Comparison of ENCODE assay signal across 22 mouse cellular contexts in genomic region chr13:16646056-16646455, GRCm38 (mm10).
A peak's percentile ranks its signal among the peaks of the same experiment; 100 is the strongest.
DNase-seq lines count a peak whose midpoint lies in the region; ATAC-seq lines count a peak whose summit lies in the region.
"Had no signal": no experiment of that assay in that cellular context is flagged by ENCODE, and none has a peak within 500 bp of the region (broad histone marks: within the 10 kb centered on the region; RNA-seq: fewer than 3 reads in every experiment).

No protein-coding gene starts in this region.

- no peak overlapping the region for H3K9ac ChIP-seq in forebrain, embryonic 14.5 days (ENCODE audit: low read length)
- H3K9ac ChIP-seq in forebrain, embryonic 11.5 days (ENCODE audit: low read length): no peak overlapping the region
- H3K9ac ChIP-seq: stomach, embryonic 15.5 days had no signal

- H3K4me2 ChIP-seq in forebrain, embryonic 14.5 days (ENCODE audit: low read length): no peak overlapping the region
- H3K4me2 ChIP-seq in forebrain, embryonic 11.5 days (ENCODE audit: low read depth, low read length, severe bottlenecking): no peak overlapping the region
- H3K4me2 ChIP-seq: liver, embryonic 11.5 days; stomach, embryonic 15.5 days had no signal

- no peak overlapping the region for H3K4me3 ChIP-seq in forebrain, embryonic 14.5 days (ENCODE audit: low read depth, low read length)
- no peak overlapping the region for H3K4me3 ChIP-seq in forebrain, embryonic 11.5 days (ENCODE audit: low read depth, low read length)
- H3K4me3 ChIP-seq: heart, embryonic 10.5 days; hindbrain, embryonic 10.5 days; myocyte; stomach, embryonic 15.5 days had no signal

- DNase-seq in forebrain, embryonic 14.5 days (ENCODE audit: low spot score): peak; percentile 45
- no peak for DNase-seq in forebrain, embryonic 11.5 days (ENCODE audit: low spot score)
- peak; percentile 21 for DNase-seq in right cerebral cortex, adult 18-20 months
- DNase-seq in right cerebral cortex, postnatal 36 days (ENCODE audit: low spot score in 2 of 2): no peak
- DNase-seq in layer of hippocampus, adult 9-11 months: peak; percentile 78
- no peak for DNase-seq in ovary, adult 18-20 months (ENCODE audit: low spot score)
- no peak for DNase-seq in heart, adult 9 months (ENCODE audit: low spot score in 2 of 2)
- DNase-seq: adrenal gland, adult 2 months; cerebellum, adult 8-10 months; embryo, embryonic 11 days; kidney, adult 18-20 months; kidney, postnatal 10 days; lung, adult 18-20 months; lung, postnatal 14 days; midbrain, embryonic 14.5 days; right cerebral cortex, postnatal 14 days; thymus, adult 2 months had no signal

- peak; percentile 51; the same call in 1 of the 2 replicates for ATAC-seq in forebrain, embryonic 14.5 days
- no peak for ATAC-seq in forebrain, embryonic 11.5 days (replicated peaks; ENCODE audit: low FRiP score)

- H3K36me3 ChIP-seq in forebrain, embryonic 14.5 days (ENCODE audit: control insufficient read depth, insufficient read depth, low read length): no peaks in the 10 kb centered on the region
- no peaks in the 10 kb centered on the region for H3K36me3 ChIP-seq in forebrain, embryonic 11.5 days (ENCODE audit: control insufficient read depth, insufficient read depth, low read length)
- H3K36me3 ChIP-seq: heart, embryonic 10.5 days; hindbrain, embryonic 10.5 days; stomach, embryonic 15.5 days had no signal

- no peaks in the 10 kb centered on the region for H3K27me3 ChIP-seq in forebrain, embryonic 14.5 days (replicated peaks; ENCODE audit: control insufficient read depth, insufficient read depth, low read length)
- no peaks in the 10 kb centered on the region for H3K27me3 ChIP-seq in forebrain, embryonic 11.5 days (ENCODE audit: control insufficient read depth, insufficient read depth, low read length)
- H3K27me3 ChIP-seq: stomach, embryonic 15.5 days had no signal

- H3K9me3 ChIP-seq in forebrain, embryonic 14.5 days (replicated peaks; ENCODE audit: control insufficient read depth, low read length): no peaks in the 10 kb centered on the region
- H3K9me3 ChIP-seq in forebrain, embryonic 11.5 days (ENCODE audit: control insufficient read depth, low read length): no peaks in the 10 kb centered on the region
- H3K9me3 ChIP-seq: heart, embryonic 10.5 days; hindbrain, embryonic 10.5 days; stomach, embryonic 15.5 days had no signal

- H3K27ac ChIP-seq in forebrain, embryonic 14.5 days (ENCODE audit: low read depth, low read length): peak overlapping the region; percentile 35; the same call in 1 of the 2 replicates
- H3K27ac ChIP-seq in forebrain, embryonic 11.5 days (ENCODE audit: low read depth, low read length): no peak overlapping the region
- H3K27ac ChIP-seq: heart, embryonic 10.5 days; hindbrain, embryonic 10.5 days; stomach, embryonic 15.5 days had no signal

- H3K4me1 ChIP-seq in forebrain, embryonic 14.5 days (ENCODE audit: control insufficient read depth, insufficient read depth, low read length): no peaks in the 10 kb centered on the region; the same call in 1 of the 2 replicates
- H3K4me1 ChIP-seq in forebrain, embryonic 11.5 days (replicated peaks; ENCODE audit: control insufficient read depth, insufficient read depth, low read length): no peaks in the 10 kb centered on the region
- H3K4me1 ChIP-seq: heart, embryonic 10.5 days; hindbrain, embryonic 10.5 days; stomach, embryonic 15.5 days had no signal

Comparison
In these comparisons a context has a peak if more than half of its experiments do, and no peak if none do; other contexts are left out.
1. DNase-seq: peak in forebrain, embryonic 14.5 days (single experiment), right cerebral cortex, adult 18-20 months (single experiment) and layer of hippocampus, adult 9-11 months (single experiment); none in forebrain, embryonic 11.5 days (single experiment), right cerebral cortex, postnatal 36 days (0 of 2), ovary, adult 18-20 months (single experiment) and heart, adult 9 months (0 of 2).